Mouse (Mus musculus) testis, postnatal 10 days (tissue): ENCODE results near the gene Tmprss12.
"Not testable (repeated sequence)": the region's sequence is repeated elsewhere in the genome, so short reads cannot be mapped to it uniquely, and the experiment has no call there.

Source experiments
- DNase-seq: peaks from one replicate; pipeline ENCODE4 v3.0.0; 2021; ENCODE audit warnings: low spot score

Tmprss12 gene

DNA sequence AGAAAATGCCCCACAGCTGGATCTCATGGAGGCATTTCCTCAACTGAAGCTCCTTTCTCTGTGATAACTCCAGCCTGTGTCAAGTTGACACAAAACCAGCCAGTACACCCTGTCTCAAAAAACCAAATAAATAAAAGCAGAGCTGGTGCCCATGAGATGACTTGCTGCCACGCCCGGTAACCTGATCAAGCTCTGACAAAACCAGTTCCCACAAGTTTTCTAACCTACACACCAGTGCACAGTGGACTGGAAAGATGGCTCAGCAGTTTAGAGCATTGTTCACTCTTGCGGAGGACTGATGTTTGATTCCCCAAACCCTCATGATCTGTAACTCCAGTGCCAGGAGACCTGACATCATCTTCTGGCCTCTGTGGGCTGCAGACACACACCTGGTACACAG is 44.6 kb downstream of the Tmprss12 start:
- no peak for DNase-seq

- not testable (repeated sequence) for DNase-seq
Observed at GRCm38 (mm10) chr15:100328089-100328488, 47.5 kb downstream of the Tmprss12 start.

- DNase-seq: not testable (repeated sequence)
Observed at GRCm38 (mm10) chr15:100329336-100329735, 48.7 kb downstream of the Tmprss12 start.

DNA sequence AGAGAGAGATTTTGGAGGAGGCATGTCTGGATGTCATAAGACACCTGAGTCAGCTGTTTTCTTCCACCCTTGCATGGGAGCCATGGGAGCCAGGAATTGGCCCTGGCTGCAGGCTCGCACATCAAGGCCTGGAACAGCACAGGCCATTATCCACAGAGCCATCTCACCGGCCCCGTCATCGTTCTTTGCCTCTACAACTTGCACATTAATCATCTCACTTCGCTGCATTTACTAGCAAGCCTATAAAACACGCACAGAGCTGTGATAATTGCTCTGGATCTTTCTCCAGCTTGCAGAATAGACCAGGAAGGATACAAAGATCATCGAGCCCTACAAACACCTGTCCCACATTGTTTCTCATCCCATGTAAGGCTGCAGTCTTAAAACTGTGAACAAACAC is 50.1 kb downstream of the Tmprss12 start:
- DNase-seq: no peak

DNA sequence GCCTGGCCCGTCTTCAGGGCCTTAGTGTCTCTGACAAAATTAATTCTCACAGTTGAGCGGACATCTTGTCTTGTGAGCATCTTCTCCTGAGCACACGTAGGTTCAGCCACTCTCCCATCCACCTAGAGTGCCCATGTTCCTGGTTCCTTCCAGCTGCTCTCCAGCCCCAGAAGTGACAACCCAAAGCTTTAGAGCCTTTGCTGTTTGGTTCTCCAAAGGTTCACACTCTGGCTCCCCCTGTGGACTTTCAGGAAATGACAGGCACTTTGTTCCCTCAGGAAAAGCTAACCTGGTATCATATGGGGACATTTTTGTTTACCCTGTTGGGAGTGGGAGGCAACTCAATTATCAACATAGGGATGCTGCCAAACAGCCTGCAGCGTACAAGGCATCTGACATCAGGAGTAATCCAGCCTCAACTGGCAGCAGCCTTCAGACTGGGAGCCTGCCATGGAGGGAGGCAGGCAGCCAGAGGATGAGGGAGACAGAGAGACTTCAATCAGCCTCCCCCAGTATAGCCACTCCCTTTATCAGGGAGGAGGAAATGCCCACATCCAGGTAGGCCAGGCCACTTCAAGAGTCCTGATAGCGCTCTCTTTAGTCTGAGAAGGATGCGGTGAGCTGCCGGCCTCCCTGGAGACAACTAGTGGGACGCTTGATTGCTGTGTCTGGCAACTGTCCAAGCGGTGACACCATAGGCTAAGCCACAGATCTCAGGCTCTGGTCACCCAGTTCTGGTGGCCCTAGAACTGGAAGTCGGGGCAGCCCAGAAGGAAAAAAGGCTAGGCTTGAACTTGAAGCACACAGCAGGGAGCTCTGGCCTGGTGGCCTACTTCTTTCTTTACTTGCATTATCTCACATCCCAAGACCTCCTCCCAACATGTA is 51.7 kb downstream of the Tmprss12 start:
- DNase-seq: not testable (repeated sequence)

- no peak for DNase-seq
Observed at GRCm38 (mm10) chr15:100334629-100335028, 54.0 kb downstream of the Tmprss12 start, which contains the start of gene Mettl7a3. Mettl7a3 (plus strand) TSS chr15:100334929.

- DNase-seq: not testable (repeated sequence)
Observed at GRCm38 (mm10) chr15:100337328-100337727, 56.7 kb downstream of the Tmprss12 start.

DNA sequence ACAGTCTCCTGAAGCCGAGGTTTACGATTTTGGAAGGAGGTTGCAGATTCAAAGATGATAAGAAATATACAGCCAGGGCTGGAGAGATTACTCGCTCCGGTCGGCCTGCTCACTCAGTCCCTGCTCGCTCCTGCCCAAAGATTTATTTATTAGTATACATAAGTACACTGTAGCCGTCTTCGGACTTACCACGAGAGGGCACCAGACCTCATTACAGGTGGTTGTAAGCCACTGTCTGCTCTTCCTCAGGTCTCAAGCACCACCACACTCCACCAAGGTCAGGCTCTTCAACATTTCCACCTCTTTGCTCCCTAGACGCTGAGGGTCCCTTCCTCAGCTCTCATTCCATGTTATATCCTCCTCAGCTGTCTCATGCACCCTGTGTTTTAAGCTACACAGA is 57.2 kb downstream of the Tmprss12 start:
- peak; percentile 75 for DNase-seq

DNA sequence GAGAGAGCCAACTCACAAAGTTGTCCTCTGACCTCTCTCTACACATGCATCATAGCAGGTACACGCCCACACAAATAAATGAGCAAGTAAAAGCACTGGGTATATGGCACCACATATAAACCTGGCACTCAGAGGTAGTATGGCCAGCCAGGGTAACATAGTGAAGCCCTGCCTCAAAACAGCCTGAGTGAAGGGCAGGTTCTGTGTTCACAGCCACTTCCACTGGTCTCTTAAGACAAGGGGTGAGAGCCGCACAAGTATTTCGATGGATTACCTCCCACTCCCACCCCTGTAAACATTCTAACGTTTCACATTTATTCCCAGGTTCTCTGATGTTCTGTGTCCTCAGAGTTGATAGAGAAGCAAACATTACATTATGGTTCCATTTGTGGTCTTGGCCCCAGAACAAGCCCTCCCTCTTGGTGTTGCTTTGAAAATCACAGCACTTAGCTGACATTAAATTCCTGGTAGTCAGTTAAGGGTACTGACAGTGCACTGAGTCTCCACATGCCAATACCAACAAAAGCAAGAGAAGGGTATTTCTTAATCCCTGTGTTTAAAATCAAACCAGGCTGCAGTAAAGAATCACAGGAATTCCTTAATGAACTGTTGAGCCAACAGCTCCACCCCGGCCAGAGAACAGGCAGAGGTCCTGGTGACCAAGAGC is 60.8 kb downstream of the Tmprss12 start:
- DNase-seq: not testable (repeated sequence)
